Mouse (Mus musculus): Measurements from ENCODE around the gene Tnfrsf25.

GRCm38 (mm10) chr4:152078105-152078530 lies 37.6 kb upstream of the Tnfrsf25 start:
- TF ChIP-seq CTCF (IDR thresholded peaks at IDR 0.05; ENCODE audit: borderline replicate concordance, insufficient read depth, low read length) (no peak), POLR2A (IDR thresholded peaks at IDR 0.05; ENCODE audit: low read depth, low read length) (no peak)
